Mouse (Mus musculus): ENCODE data around the gene Ctsg. TPM values are rescaled to one million over a fixed set of nuclear protein-coding genes. Genes with fewer than 3 reads are reported as not detected.
"Not testable (repeated sequence)": the region's sequence is repeated elsewhere in the genome, so short reads cannot be mapped to it uniquely, and the experiment has no call there.

Gene Ctsg
- polyA plus RNA-seq (2015; fragmentation: Nextera tagmentation; extraction: Ambion mirVana) = 0.20 and 0.76 TPM in 2 replicates

DNA sequence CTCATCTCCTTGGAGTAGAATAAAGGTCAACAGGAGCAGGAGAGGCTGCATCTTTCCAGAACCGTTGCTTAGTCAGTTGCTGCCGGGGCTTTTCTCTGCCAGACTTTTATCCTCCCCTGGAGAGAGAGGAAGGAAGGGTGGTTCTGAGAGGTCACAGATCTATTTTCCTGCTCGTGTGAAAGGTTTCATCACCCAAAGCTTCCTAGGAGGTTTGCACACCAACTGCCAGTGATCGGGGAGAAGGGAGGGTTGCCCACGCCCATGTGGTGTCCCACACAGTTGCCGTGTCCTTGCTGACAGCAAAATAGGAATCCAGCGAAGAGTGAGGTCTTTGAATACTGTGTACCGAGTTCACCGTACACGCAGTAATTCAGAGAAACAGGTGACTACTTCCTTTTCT, at the start of gene Ctsg:
TSS of gene Ctsg (minus strand) at position 189 of the 400 bp plus-strand sequence.
- 73% methylated on average over 10 of the region's 10 CpGs for WGBS

DNA sequence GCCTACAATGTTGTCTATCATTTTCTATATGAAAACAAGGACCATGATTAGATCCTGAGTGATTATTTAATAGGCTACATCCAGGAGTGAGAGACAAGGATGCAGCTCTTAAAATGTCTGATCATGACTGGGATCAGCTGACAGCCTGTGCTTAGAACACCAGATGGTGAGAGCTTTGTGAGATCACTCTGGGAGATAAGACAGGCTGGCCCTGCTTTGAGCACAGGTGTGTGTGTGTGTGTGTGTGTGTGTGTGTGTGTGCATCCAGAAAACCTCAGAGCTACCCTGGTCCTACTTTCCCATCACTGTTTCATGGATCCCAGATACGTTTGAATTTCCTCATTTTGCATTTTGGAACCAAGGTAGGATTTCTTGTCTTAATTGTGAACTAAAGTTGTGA, 31.3 kb upstream of the Ctsg start:
- not testable (repeated sequence) for ATAC-seq; H3K27ac ChIP-seq (ENCODE audit: low read length); H3K36me3 ChIP-seq (ENCODE audit: control insufficient read depth, insufficient read depth, low read length); H3K9me3 ChIP-seq (ENCODE audit: control insufficient read depth, low read length); H3K27me3 ChIP-seq (replicated peaks; ENCODE audit: control insufficient read depth, insufficient read depth, low read length); H3K4me1 ChIP-seq (ENCODE audit: control insufficient read depth, insufficient read depth, low read length); H3K4me2 ChIP-seq (ENCODE audit: low read depth, low read length); H3K9ac ChIP-seq (ENCODE audit: low read depth, low read length); H3K4me3 ChIP-seq (ENCODE audit: low read length)
- 79% methylated on average over 1 of the region's 1 CpGs for WGBS

More for the DNA sequence above, at the start of gene Ctsg:
- Histone ChIP-seq H3K4me1 (ENCODE audit: control insufficient read depth, insufficient read depth, low read length) (no peaks in the 10 kb centered on the region), H3K9me3 (ENCODE audit: control insufficient read depth, low read length) (no peaks in the 10 kb centered on the region), H3K27ac (ENCODE audit: low read length) (no peak within 1 kb of the TSS), H3K9ac (ENCODE audit: low read depth, low read length) (no peak within 1 kb of the TSS), H3K4me2 (ENCODE audit: low read depth, low read length) (no peak within 1 kb of the TSS), H3K36me3 (ENCODE audit: control insufficient read depth, insufficient read depth, low read length) (no peaks in the 10 kb centered on the region), H3K4me3 (ENCODE audit: low read length) (no peak within 1 kb of the TSS), H3K27me3 (replicated peaks; ENCODE audit: control insufficient read depth, insufficient read depth, low read length) (no peaks in the 10 kb centered on the region)
- ATAC-seq = no peak

GRCm38 (mm10) chr14:56132508-56132907, 30.1 kb upstream of the Ctsg start, which contains the start of gene Gzmd:
Gene Gzmd (minus strand): TSS chr14:56132608.
- not testable (repeated sequence) for ATAC-seq; H3K9ac ChIP-seq (ENCODE audit: low read depth, low read length); H3K27ac ChIP-seq (ENCODE audit: low read length); H3K27me3 ChIP-seq (replicated peaks; ENCODE audit: control insufficient read depth, insufficient read depth, low read length); H3K4me2 ChIP-seq (ENCODE audit: low read depth, low read length); H3K9me3 ChIP-seq (ENCODE audit: control insufficient read depth, low read length); H3K4me1 ChIP-seq (ENCODE audit: control insufficient read depth, insufficient read depth, low read length); H3K36me3 ChIP-seq (ENCODE audit: control insufficient read depth, insufficient read depth, low read length); H3K4me3 ChIP-seq (ENCODE audit: low read length)
- 78% methylated on average over 2 of the region's 2 CpGs for WGBS

DNA sequence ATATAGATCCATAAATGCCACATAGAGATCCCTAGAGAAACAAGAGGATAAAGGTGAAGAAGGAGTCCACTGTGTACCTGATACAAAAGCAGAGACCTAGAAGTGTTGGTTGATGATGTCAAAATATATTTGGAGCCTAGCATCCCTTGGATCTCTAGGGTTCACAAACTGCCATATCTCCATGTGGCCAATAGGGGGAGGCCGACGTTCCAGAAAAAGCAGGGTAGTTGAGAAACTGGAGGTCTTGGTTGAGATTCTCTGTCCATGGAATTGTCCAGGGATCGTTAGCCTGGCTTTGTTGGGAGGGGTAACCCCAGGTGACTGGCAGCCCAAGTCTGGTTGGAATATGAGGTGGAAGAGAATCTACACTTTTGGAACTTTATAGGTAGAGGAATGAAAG, 26.0 kb upstream of the Ctsg start:
- no peak for ATAC-seq
- no peaks in the 10 kb centered on the region for H3K36me3 ChIP-seq (ENCODE audit: control insufficient read depth, insufficient read depth, low read length)
- H3K4me2 ChIP-seq (ENCODE audit: low read depth, low read length) = no peak overlapping the region
- H3K27ac ChIP-seq (ENCODE audit: low read length) = no peak overlapping the region
- no peak overlapping the region for H3K4me3 ChIP-seq (ENCODE audit: low read length)
- WGBS = 52% methylated on average over 3 of the region's 3 CpGs
- H3K9ac ChIP-seq (ENCODE audit: low read depth, low read length) = no peak overlapping the region
- no peaks in the 10 kb centered on the region for H3K4me1 ChIP-seq (ENCODE audit: control insufficient read depth, insufficient read depth, low read length)
- H3K27me3 ChIP-seq (replicated peaks; ENCODE audit: control insufficient read depth, insufficient read depth, low read length) = no peaks in the 10 kb centered on the region
- H3K9me3 ChIP-seq (ENCODE audit: control insufficient read depth, low read length) = no peaks in the 10 kb centered on the region

- Histone ChIP-seq H3K4me2 (ENCODE audit: low read depth, low read length) (no peak overlapping the region), H3K9me3 (ENCODE audit: control insufficient read depth, low read length) (no peaks in the 10 kb centered on the region), H3K9ac (ENCODE audit: low read depth, low read length) (no peak overlapping the region), H3K36me3 (ENCODE audit: control insufficient read depth, insufficient read depth, low read length) (no peaks in the 10 kb centered on the region), H3K4me1 (ENCODE audit: control insufficient read depth, insufficient read depth, low read length) (no peaks in the 10 kb centered on the region), H3K4me3 (ENCODE audit: low read length) (no peak overlapping the region), H3K27ac (ENCODE audit: low read length) (no peak overlapping the region), H3K27me3 (replicated peaks; ENCODE audit: control insufficient read depth, insufficient read depth, low read length) (no peaks in the 10 kb centered on the region)
- WGBS = 86% methylated on average over 3 of the region's 3 CpGs
- ATAC-seq = no peak
Measured at GRCm38 (mm10) chr14:56123516-56123915, 21.1 kb upstream of the Ctsg start.

DNA sequence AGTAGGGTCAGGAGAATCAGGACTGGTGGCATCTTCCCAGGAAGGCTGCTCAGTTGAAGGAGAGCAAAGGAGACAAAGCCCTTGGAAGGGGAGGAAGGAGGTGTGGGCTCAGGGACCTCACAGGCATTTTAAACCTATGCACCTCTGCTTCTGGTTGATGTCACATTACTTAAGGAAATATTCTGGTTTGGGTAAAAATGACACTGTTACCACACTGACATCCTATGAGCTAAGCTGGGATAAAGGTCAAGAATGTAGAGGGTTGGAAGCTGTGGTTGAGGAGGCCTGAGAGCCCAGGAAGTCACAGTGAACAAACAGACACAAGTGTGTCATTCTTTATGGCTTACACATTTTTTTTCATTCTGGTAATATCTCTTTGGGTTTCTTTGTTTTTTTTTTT, 18.2 kb upstream of the Ctsg start, which contains the start of gene Gzme:
TSS of gene Gzme (minus strand) at position 101 of the 400 bp plus-strand sequence.
- H3K36me3 ChIP-seq (ENCODE audit: control insufficient read depth, insufficient read depth, low read length) = no peaks in the 10 kb centered on the region
- no peaks in the 10 kb centered on the region for H3K4me1 ChIP-seq (ENCODE audit: control insufficient read depth, insufficient read depth, low read length)
- H3K9me3 ChIP-seq (ENCODE audit: control insufficient read depth, low read length) = no peaks in the 10 kb centered on the region
- no peak for ATAC-seq
- H3K27me3 ChIP-seq (replicated peaks; ENCODE audit: control insufficient read depth, insufficient read depth, low read length) = no peaks in the 10 kb centered on the region
- no peak within 1 kb of the TSS for H3K9ac ChIP-seq (ENCODE audit: low read depth, low read length)
- H3K4me3 ChIP-seq (ENCODE audit: low read length) = no peak within 1 kb of the TSS
- H3K27ac ChIP-seq (ENCODE audit: low read length) = no peak within 1 kb of the TSS
- H3K4me2 ChIP-seq (ENCODE audit: low read depth, low read length) = no peak within 1 kb of the TSS

DNA sequence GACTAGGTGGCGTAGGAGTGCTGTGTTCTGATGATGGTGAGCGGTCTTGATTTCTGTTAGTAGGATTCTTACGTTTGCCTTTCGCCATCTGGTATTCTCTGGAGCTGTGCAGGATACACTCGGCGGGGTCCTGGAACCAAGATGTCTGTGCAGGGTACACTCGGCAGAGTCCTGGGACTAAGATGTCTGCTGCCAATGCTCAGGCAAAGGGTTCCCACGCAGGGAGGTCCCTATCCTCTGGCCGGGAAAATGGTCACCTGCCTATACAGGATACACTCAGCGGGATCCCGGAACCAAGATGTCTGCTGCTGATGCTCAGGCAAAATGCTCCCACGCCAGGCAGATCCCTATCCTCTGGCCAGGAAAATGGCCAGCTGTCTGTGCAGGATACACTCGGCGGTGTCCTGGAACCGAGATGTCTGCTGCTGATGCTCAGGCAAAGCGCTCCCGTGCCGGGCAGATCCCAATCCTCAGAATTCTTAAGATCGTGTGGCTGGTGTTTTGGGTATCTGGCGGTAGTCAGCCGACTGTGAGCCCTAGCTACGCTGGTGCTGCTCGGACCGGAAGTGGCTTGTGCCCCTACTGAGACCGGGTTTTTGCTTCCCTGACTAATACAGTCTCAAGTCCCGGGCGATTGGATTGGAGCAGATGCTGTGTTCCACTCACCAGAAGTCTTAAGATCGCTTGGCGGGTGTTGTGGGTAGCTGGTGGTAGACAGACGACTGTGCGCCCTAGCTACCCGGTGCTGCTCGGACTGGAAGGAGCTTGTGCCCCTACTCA, 13.3 kb upstream of the Ctsg start:
- H3K9ac ChIP-seq (ENCODE audit: low read depth, low read length); ATAC-seq: not testable (repeated sequence)
- whole genome bisulfite sequencing = 91% methylated on average over 33 of the region's 33 CpGs

GRCm38 (mm10) chr14:56105447-56106180, 3.2 kb upstream of the Ctsg start:
- WGBS = 82% methylated on average over 13 of the region's 13 CpGs
- Histone ChIP-seq H3K27ac (ENCODE audit: low read length) (no peak overlapping the region), H3K4me3 (ENCODE audit: low read length) (no peak overlapping the region), H3K4me2 (ENCODE audit: low read depth, low read length) (no peak overlapping the region), H3K4me1 (ENCODE audit: control insufficient read depth, insufficient read depth, low read length) (no peaks in the 10 kb centered on the region), H3K9me3 (ENCODE audit: control insufficient read depth, low read length) (no peaks in the 10 kb centered on the region), H3K9ac (ENCODE audit: low read depth, low read length) (no peak overlapping the region), H3K36me3 (ENCODE audit: control insufficient read depth, insufficient read depth, low read length) (no peaks in the 10 kb centered on the region), H3K27me3 (replicated peaks; ENCODE audit: control insufficient read depth, insufficient read depth, low read length) (no peaks in the 10 kb centered on the region)
- no peak for ATAC-seq

More for the DNA sequence above, 13.3 kb upstream of the Ctsg start:
- not testable (repeated sequence) for H3K4me2 ChIP-seq (ENCODE audit: low read depth, low read length); H3K27ac ChIP-seq (ENCODE audit: low read length); H3K9me3 ChIP-seq (ENCODE audit: control insufficient read depth, low read length); H3K4me3 ChIP-seq (ENCODE audit: low read length); H3K4me1 ChIP-seq (ENCODE audit: control insufficient read depth, insufficient read depth, low read length); H3K27me3 ChIP-seq (replicated peaks; ENCODE audit: control insufficient read depth, insufficient read depth, low read length); H3K36me3 ChIP-seq (ENCODE audit: control insufficient read depth, insufficient read depth, low read length)

DNA sequence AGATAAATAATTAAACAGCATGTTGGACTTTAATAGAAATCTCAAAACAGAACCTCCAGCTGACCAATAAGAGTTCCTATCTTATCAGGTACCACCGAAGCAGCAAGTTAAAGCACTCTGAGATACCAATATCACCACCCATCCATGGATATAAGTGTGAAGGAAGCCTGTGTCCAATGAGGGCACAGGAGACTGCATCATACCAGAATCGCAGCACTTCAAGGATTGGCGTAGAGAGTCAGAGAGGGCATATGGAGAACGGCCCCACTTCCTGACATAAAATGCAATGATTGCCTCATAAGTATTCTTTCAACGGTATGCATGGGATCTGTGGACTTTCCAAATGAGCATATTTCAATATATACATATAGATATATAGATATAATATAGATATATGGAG, 2.6 kb upstream of the Ctsg start:
- WGBS = 82% methylated on average over 5 of the region's 5 CpGs
- no peak for ATAC-seq
- H3K4me2 ChIP-seq (ENCODE audit: low read depth, low read length) = no peak overlapping the region

More for the DNA sequence above, 2.6 kb upstream of the Ctsg start:
- no peaks in the 10 kb centered on the region for H3K4me1 ChIP-seq (ENCODE audit: control insufficient read depth, insufficient read depth, low read length)
- H3K27me3 ChIP-seq (replicated peaks; ENCODE audit: control insufficient read depth, insufficient read depth, low read length) = no peaks in the 10 kb centered on the region
- H3K9me3 ChIP-seq (ENCODE audit: control insufficient read depth, low read length) = no peaks in the 10 kb centered on the region
- H3K27ac ChIP-seq (ENCODE audit: low read length) = no peak overlapping the region
- no peak overlapping the region for H3K9ac ChIP-seq (ENCODE audit: low read depth, low read length)
- no peaks in the 10 kb centered on the region for H3K36me3 ChIP-seq (ENCODE audit: control insufficient read depth, insufficient read depth, low read length)
- H3K4me3 ChIP-seq (ENCODE audit: low read length) = no peak overlapping the region

All from intestine, embryonic 16.5 days (tissue).